Mouse (Mus musculus) ES-E14 (cell line): Measurements from ENCODE around the gene 2310057M21Rik. TPM values are rescaled to one million over a fixed set of nuclear protein-coding genes. Genes with fewer than 3 reads are reported as not detected.

Experiments
- DNase-seq: peaks from one replicate; pipeline ENCODE4 v3.0.0-alpha.2; 2013; ENCODE audit warnings: low read depth, low spot score
- H3K27ac ChIP-seq: 2 replicates; pipeline ENCODE4 v1.5.1; 2012; ENCODE audit warnings: low read depth, mild to moderate bottlenecking, low read length, moderate library complexity, mixed read lengths; ENCODE audit not compliant: poor library complexity, insufficient read depth, severe bottlenecking
- H3K36me3 ChIP-seq: 2 replicates; pipeline ENCODE4 v1.6.1; 2012; ENCODE audit warnings: mild to moderate bottlenecking, low read length, moderate library complexity, mixed read lengths; ENCODE audit not compliant: control insufficient read depth, poor library complexity, insufficient read depth, severe bottlenecking
- H3K4me1 ChIP-seq, 2 experiments: fragments of 150-350 bp in 1 of 2; sonication (generic) in 1 of 2; 2 replicates each; pipeline ENCODE4 v1.6.1; 2012; ENCODE audit warnings: low read length in 2 of 2, mild to moderate bottlenecking in 1 of 2, mixed read lengths in 1 of 2; ENCODE audit not compliant: control insufficient read depth in 2 of 2, insufficient read depth in 2 of 2, poor library complexity in 1 of 2
- H3K4me3 ChIP-seq, 2 experiments: fragments of 150-350 bp in 1 of 2; sonication (generic) in 1 of 2; 2 replicates each; pipeline ENCODE4 v1.5.1; 2012; ENCODE audit warnings: low read length in 2 of 2, low read depth in 1 of 2, mild to moderate bottlenecking in 1 of 2, mixed read lengths in 1 of 2; ENCODE audit not compliant: insufficient read depth in 1 of 2, poor library complexity in 1 of 2, severe bottlenecking in 1 of 2
- H3K9ac ChIP-seq: 2 replicates; pipeline ENCODE4 v1.6.1; 2012; ENCODE audit warnings: low read depth, mild to moderate bottlenecking, low read length, mixed read lengths; ENCODE audit not compliant: poor library complexity, insufficient read depth, severe bottlenecking
- H3K9me3 ChIP-seq: fragments of 150-350 bp; sonication (generic); 2 replicates; pipeline ENCODE4 v1.6.1; 2012; ENCODE audit warnings: low read depth, mild to moderate bottlenecking, low read length; ENCODE audit not compliant: control insufficient read depth, insufficient read depth
- CHD2 ChIP-seq: IDR thresholded peaks from 2 replicates; pipeline ENCODE4 v1.6.1; 2014; ENCODE audit warnings: mild to moderate bottlenecking, low read depth, low read length, inconsistent platforms
- HCFC1 ChIP-seq: IDR thresholded peaks from 2 replicates; pipeline ENCODE4 v1.6.1; 2012; ENCODE audit warnings: low read length, inconsistent platforms, borderline replicate concordance; ENCODE audit not compliant: insufficient read depth
- MAFK ChIP-seq: IDR thresholded peaks from 2 replicates; pipeline ENCODE4 v1.6.1; 2014; ENCODE audit warnings: mild to moderate bottlenecking, low read depth, low read length, inconsistent platforms; ENCODE audit not compliant: insufficient read depth
- ZC3H11A ChIP-seq: IDR thresholded peaks from 2 replicates; pipeline ENCODE4 v1.6.1; 2012; ENCODE audit warnings: low read depth, mild to moderate bottlenecking, inconsistent platforms, low read length, borderline replicate concordance
- ZNF384 ChIP-seq: IDR thresholded peaks from 2 replicates; pipeline ENCODE4 v1.6.1; 2012; ENCODE audit warnings: low read depth, low read length, inconsistent platforms
- in situ Hi-C, 2 experiments: fragments of 600-800 bp; cut with MboI; formaldehyde crosslinking; loops; one replicate each; pipeline ENCODE4 v1.15.1; 2025; ENCODE audit warnings: low sequenced_read_pairs in 2 of 2, inconsistent platforms in 1 of 2; ENCODE audit not compliant: unreplicated experiment in 2 of 2
- total RNA-seq: library from RNA; depleted of rRNA; stranded (reverse); fragments of 300-350 nt; gene quantifications from 2 replicates; pipeline ENCODE4 v1.2.3, GENCODE M21; 2012; rRNA removed

Gene 2310057M21Rik
- total RNA-seq, 1 experiment: 23.1 TPM

DNA sequence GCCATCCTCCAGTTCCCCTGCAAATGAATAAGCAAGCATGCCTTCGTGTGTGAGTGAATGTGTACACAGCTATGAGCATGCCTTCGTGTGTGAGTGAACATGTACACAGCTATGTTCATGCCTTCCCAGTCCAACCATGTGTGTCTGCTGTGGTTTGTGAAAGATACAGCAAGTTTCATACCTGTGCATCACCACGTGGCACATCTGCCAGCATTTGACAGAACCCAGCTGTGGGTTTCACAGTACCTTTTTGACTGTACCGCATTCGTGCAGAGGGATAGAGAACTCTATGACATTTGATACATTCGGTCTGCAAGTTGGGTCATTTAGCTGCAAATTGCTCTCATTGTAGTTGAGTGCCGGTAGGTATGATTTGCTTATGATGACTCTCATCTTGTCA, 48.1 kb downstream of the 2310057M21Rik start:
- TF ChIP-seq CHD2 (no peak), MAFK (no peak), ZC3H11A (no peak), ZNF384 (no peak), HCFC1 (no peak)
- DNase-seq: no peak
- H3K4me1 ChIP-seq: 0 out of 4 replicates have a peak, but pooled peaks cover 0 to 3% of the 10 kb centered on the region in 2 experiments
- H3K4me3 ChIP-seq: no peak overlapping the region
- in situ Hi-C loops: no loop called here
- H3K36me3 ChIP-seq: no peaks in the 10 kb centered on the region
- H3K9ac ChIP-seq: no peak overlapping the region
- no peaks in the 10 kb centered on the region for H3K9me3 ChIP-seq
- H3K27ac ChIP-seq: no peak overlapping the region

DNA sequence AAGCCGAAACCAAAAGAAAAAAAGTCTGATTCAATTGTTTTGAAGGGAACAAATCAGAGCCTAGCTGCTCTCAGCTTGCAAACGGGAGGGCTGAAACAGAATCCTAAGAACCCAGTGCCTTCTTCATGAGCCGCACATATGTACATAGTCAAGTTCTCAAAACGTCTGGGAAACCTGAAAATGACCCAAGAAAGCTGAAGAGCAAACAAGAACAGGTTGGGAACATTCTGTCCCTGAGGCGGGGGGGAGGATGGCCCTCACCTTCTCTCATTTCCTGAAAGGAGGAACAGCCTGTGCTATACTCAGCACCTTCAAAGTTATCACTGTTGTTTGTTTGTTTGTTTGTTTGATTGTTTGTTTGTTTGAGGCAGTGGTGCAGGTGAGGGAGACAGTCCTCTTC, 55.8 kb downstream of the 2310057M21Rik start:
- no peak overlapping the region for H3K27ac ChIP-seq
- TF ChIP-seq CHD2 (no peak), HCFC1 (no peak), ZNF384 (no peak), MAFK (no peak), ZC3H11A (no peak)
- no peak overlapping the region for H3K4me3 ChIP-seq
- H3K9me3 ChIP-seq: no peaks in the 10 kb centered on the region
- no peaks in the 10 kb centered on the region for H3K36me3 ChIP-seq
- no peaks in the 10 kb centered on the region for H3K4me1 ChIP-seq
- in situ Hi-C loops: no loop called here
- no peak overlapping the region for H3K9ac ChIP-seq
- no peak for DNase-seq

DNA sequence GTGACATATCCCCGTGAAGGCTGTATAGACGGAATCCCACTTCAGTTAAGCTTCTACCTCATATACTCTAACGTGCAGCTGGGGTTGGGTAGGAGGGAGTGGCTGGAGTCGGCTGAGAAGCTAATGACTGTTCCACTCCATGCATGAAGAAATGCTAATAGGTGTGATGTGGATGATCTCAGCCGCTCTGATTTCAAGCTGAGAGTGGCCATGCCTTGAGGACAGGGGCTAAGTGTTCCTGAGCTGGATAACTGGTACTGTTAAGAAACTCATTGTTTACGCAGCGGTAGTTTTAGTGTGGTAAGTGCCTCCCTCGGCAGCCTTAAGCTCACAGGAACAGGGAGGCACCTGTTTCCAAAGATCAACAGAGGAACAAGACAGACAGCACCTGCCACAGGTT, 59.2 kb downstream of the 2310057M21Rik start:
- no peaks in the 10 kb centered on the region for H3K36me3 ChIP-seq
- no peaks in the 10 kb centered on the region for H3K9me3 ChIP-seq
- in situ Hi-C loops: no loop called here
- DNase-seq: no peak
- H3K4me1 ChIP-seq: no peaks in the 10 kb centered on the region
- no peak overlapping the region for H3K27ac ChIP-seq
- TF ChIP-seq ZC3H11A (no peak), ZNF384 (no peak)
- H3K4me3 ChIP-seq: no peak overlapping the region
- no peak overlapping the region for H3K9ac ChIP-seq

DNA sequence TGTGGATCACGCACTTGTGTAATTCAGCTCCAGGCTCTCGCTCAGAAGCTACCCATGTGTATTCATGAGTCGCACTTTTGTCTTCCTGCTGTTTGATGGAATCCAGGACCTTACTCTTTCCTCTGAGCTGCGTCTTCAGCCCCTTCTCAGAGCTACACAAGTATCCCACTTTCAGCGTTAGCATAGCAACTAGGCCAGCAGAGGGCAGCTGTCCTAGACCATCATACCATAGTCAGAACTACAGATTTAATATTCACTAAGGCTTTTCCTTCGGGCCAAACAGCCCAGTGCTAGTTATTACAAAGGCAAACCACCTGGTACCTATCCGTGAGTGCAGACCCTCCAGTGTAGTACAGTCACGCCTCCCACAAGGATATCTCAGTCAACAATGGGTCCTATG, 65.4 kb downstream of the 2310057M21Rik start:
- TF ChIP-seq ZNF384 (no peak), ZC3H11A (no peak), CHD2 (no peak), MAFK (no peak)
- no peaks in the 10 kb centered on the region for H3K36me3 ChIP-seq
- H3K27ac ChIP-seq: no peak overlapping the region
- in situ Hi-C loops: no loop called here
- H3K9me3 ChIP-seq: no peaks in the 10 kb centered on the region
- no peak overlapping the region for H3K4me3 ChIP-seq
- no peak for DNase-seq
- H3K4me1 ChIP-seq: no peaks in the 10 kb centered on the region
- no peak overlapping the region for H3K9ac ChIP-seq

Other genes starting within 250 kb of the 2310057M21Rik start
- not detected in 2 replicates for gene 4933402N03Rik, start 216.4 kb downstream of the 2310057M21Rik start, total RNA-seq
- 0.04 and 0.05 TPM in 2 replicates for gene 5430419D17Rik, start 188.4 kb downstream of the 2310057M21Rik start, total RNA-seq
- gene Cuzd1, start 40.5 kb downstream of the 2310057M21Rik start, total RNA-seq: 0.16 and 0.71 TPM in 2 replicates
- gene Fam24b, start 33.2 kb downstream of the 2310057M21Rik start, total RNA-seq: not detected in 2 replicates
- gene Fam24a, start 28.9 kb downstream of the 2310057M21Rik start, total RNA-seq: not detected in 2 replicates
- 44.5 and 50.6 TPM in 2 replicates for gene Pstk, start 8.4 kb upstream of the 2310057M21Rik start, total RNA-seq
- gene Ikzf5, start 47.8 kb upstream of the 2310057M21Rik start, total RNA-seq: 9.1 and 9.2 TPM in 2 replicates
- gene Acadsb, start 47.8 kb upstream of the 2310057M21Rik start, total RNA-seq: 11.8 and 22.4 TPM in 2 replicates
- not detected in 2 replicates for gene Hmx3, start 180.1 kb upstream of the 2310057M21Rik start, total RNA-seq
- 0.18 and 0.21 TPM in 2 replicates for gene Hmx2, start 186.0 kb upstream of the 2310057M21Rik start, total RNA-seq
- gene Bub3, start 197.5 kb upstream of the 2310057M21Rik start, total RNA-seq: 127 and 131 TPM in 2 replicates